Mouse (Mus musculus): ENCODE measurements around the gene Dclre1b. TPM values are rescaled to one million over a fixed set of nuclear protein-coding genes. Genes with fewer than 3 reads are reported as not detected.
"Not testable (repeated sequence)": the region's sequence is repeated elsewhere in the genome, so short reads cannot be mapped to it uniquely, and the experiment has no call there.

The Dclre1b gene
- polyA plus RNA-seq, 1 experiment: 10.1 TPM

- no peak overlapping the region for H3K27ac ChIP-seq (ENCODE audit: insufficient read depth, low read length)
- no peak overlapping the region for H3K4me3 ChIP-seq (ENCODE audit: insufficient read depth, low read length)
- peaks cover 2% of the 10 kb centered on the region; the same call in 1 of the 2 replicates for H3K4me1 ChIP-seq (ENCODE audit: control insufficient read depth, insufficient read depth, low read length)
- no peak for TF ChIP-seq POLR2A (IDR thresholded peaks at IDR 0.05; ENCODE audit: low read depth, low read length)
These were observed 1.7 kb upstream of the Dclre1b start for GRCm38 (mm10) chr3:103810967-103811366.

- Histone ChIP-seq H3K4me3 (ENCODE audit: insufficient read depth, low read length) (peak overlapping the region; percentile 91), H3K27ac (ENCODE audit: insufficient read depth, low read length) (peak overlapping the region; percentile 90), H3K4me1 (ENCODE audit: control insufficient read depth, insufficient read depth, low read length) (peaks cover 2% of the 10 kb centered on the region; the same call in 1 of the 2 replicates)
- TF ChIP-seq CTCF (IDR thresholded peaks at IDR 0.05; ENCODE audit: borderline replicate concordance, insufficient read depth, low read length) (no peak), POLR2A (IDR thresholded peaks at IDR 0.05; ENCODE audit: low read depth, low read length) (no peak)
These were observed 531 bp upstream of the Dclre1b start for GRCm38 (mm10) chr3:103809799-103810150.

- Histone ChIP-seq H3K4me1 (ENCODE audit: control insufficient read depth, insufficient read depth, low read length) (peaks cover 2% of the 10 kb centered on the region; the same call in 1 of the 2 replicates), H3K27ac (ENCODE audit: insufficient read depth, low read length) (no peak overlapping the region), H3K4me3 (ENCODE audit: insufficient read depth, low read length) (no peak overlapping the region)
- TF ChIP-seq POLR2A (IDR thresholded peaks at IDR 0.05; ENCODE audit: low read depth, low read length) (no peak), CTCF (IDR thresholded peaks at IDR 0.05; ENCODE audit: borderline replicate concordance, insufficient read depth, low read length) (no peak)
These were observed 3.6 kb downstream of the Dclre1b start for GRCm38 (mm10) chr3:103805671-103806070.

- H3K4me1 ChIP-seq (ENCODE audit: control insufficient read depth, insufficient read depth, low read length): 0 out of 2 replicates have a peak, but pooled peaks cover under 1% of the 10 kb centered on the region
- no peak for TF ChIP-seq CTCF (IDR thresholded peaks at IDR 0.05; ENCODE audit: borderline replicate concordance, insufficient read depth, low read length)
- no peak for TF ChIP-seq POLR2A (IDR thresholded peaks at IDR 0.05; ENCODE audit: low read depth, low read length)
- no peak overlapping the region for H3K27ac ChIP-seq (ENCODE audit: insufficient read depth, low read length)
These were observed 6.4 kb downstream of the Dclre1b start for GRCm38 (mm10) chr3:103802861-103803260.

GRCm38 (mm10) chr3:103801631-103802531 is 7.4 kb downstream of the Dclre1b start:
- TF ChIP-seq POLR2A (IDR thresholded peaks at IDR 0.05; ENCODE audit: low read depth, low read length) (no peak), CTCF (IDR thresholded peaks at IDR 0.05; ENCODE audit: borderline replicate concordance, insufficient read depth, low read length) (no peak)
- Histone ChIP-seq H3K4me3 (ENCODE audit: insufficient read depth, low read length) (no peak overlapping the region), H3K4me1 (ENCODE audit: control insufficient read depth, insufficient read depth, low read length) (no peaks in the 10 kb centered on the region), H3K27ac (ENCODE audit: insufficient read depth, low read length) (no peak overlapping the region)

More at GRCm38 (mm10) chr3:103802861-103803260, 6.4 kb downstream of the Dclre1b start:
- no peak overlapping the region for H3K4me3 ChIP-seq (ENCODE audit: insufficient read depth, low read length)

GRCm38 (mm10) chr3:103799507-103799906 is 9.7 kb downstream of the Dclre1b start:
- no peak for TF ChIP-seq POLR2A (IDR thresholded peaks at IDR 0.05; ENCODE audit: low read depth, low read length)
- TF ChIP-seq CTCF (IDR thresholded peaks at IDR 0.05; ENCODE audit: borderline replicate concordance, insufficient read depth, low read length): no peak
- H3K27ac ChIP-seq (ENCODE audit: insufficient read depth, low read length): no peak overlapping the region
- H3K4me3 ChIP-seq (ENCODE audit: insufficient read depth, low read length): no peak overlapping the region
- H3K4me1 ChIP-seq (ENCODE audit: control insufficient read depth, insufficient read depth, low read length): no peaks in the 10 kb centered on the region

- no peak overlapping the region for H3K4me3 ChIP-seq (ENCODE audit: insufficient read depth, low read length)
- H3K4me1 ChIP-seq (ENCODE audit: control insufficient read depth, insufficient read depth, low read length): no peaks in the 10 kb centered on the region
- TF ChIP-seq POLR2A (IDR thresholded peaks at IDR 0.05; ENCODE audit: low read depth, low read length): no peak
- no peak for TF ChIP-seq CTCF (IDR thresholded peaks at IDR 0.05; ENCODE audit: borderline replicate concordance, insufficient read depth, low read length)
These were observed 12.9 kb downstream of the Dclre1b start for GRCm38 (mm10) chr3:103796389-103796788.

GRCm38 (mm10) chr3:103792566-103792965 is 16.7 kb downstream of the Dclre1b start:
- Histone ChIP-seq H3K4me1 (ENCODE audit: control insufficient read depth, insufficient read depth, low read length) (peaks cover 4% of the 10 kb centered on the region; the same call in 1 of the 2 replicates), H3K4me3 (ENCODE audit: insufficient read depth, low read length) (no peak overlapping the region), H3K27ac (ENCODE audit: insufficient read depth, low read length) (no peak overlapping the region)
- no peak for TF ChIP-seq CTCF (IDR thresholded peaks at IDR 0.05; ENCODE audit: borderline replicate concordance, insufficient read depth, low read length)
- TF ChIP-seq POLR2A (IDR thresholded peaks at IDR 0.05; ENCODE audit: low read depth, low read length): no peak

More at GRCm38 (mm10) chr3:103796389-103796788, 12.9 kb downstream of the Dclre1b start:
- no peak overlapping the region for H3K27ac ChIP-seq (ENCODE audit: insufficient read depth, low read length)

GRCm38 (mm10) chr3:103792111-103792406 is 17.2 kb downstream of the Dclre1b start:
- not testable (repeated sequence) for H3K27ac ChIP-seq (ENCODE audit: insufficient read depth, low read length); H3K4me1 ChIP-seq (ENCODE audit: control insufficient read depth, insufficient read depth, low read length); H3K4me3 ChIP-seq (ENCODE audit: insufficient read depth, low read length)

- peak within 1 kb of the TSS; percentile 68 for H3K4me3 ChIP-seq (ENCODE audit: insufficient read depth, low read length)
- H3K27ac ChIP-seq (ENCODE audit: insufficient read depth, low read length): peak within 1 kb of the TSS; percentile 48
- TF ChIP-seq CTCF (IDR thresholded peaks at IDR 0.05; ENCODE audit: borderline replicate concordance, insufficient read depth, low read length): no peak
- peak; percentile 87 for TF ChIP-seq POLR2A (IDR thresholded peaks at IDR 0.05; ENCODE audit: low read depth, low read length)
- peaks cover 4% of the 10 kb centered on the region; the same call in 1 of the 2 replicates for H3K4me1 ChIP-seq (ENCODE audit: control insufficient read depth, insufficient read depth, low read length)
These were observed 17.8 kb downstream of the Dclre1b start, which contains the start of gene Hipk1 for GRCm38 (mm10) chr3:103791230-103792110. TSS of gene Hipk1 (minus strand) at chr3:103791563.
